Mouse (Mus musculus): ENCODE data around the gene Spint4.

The Spint4 gene

GRCm38 (mm10) chr2:164733259-164733658 lies 35.0 kb downstream of the Spint4 start:
- DNase-seq (ENCODE audit: low read depth, low spot score), result no peak

- DNase-seq (ENCODE audit: low read depth, low spot score), result no peak
Measured at GRCm38 (mm10) chr2:164734839-164735238, 36.5 kb downstream of the Spint4 start.

GRCm38 (mm10) chr2:164735446-164735845 lies 37.1 kb downstream of the Spint4 start:
- DNase-seq (ENCODE audit: low read depth, low spot score), result no peak

GRCm38 (mm10) chr2:164737377-164738090 lies 39.2 kb downstream of the Spint4 start:
- DNase-seq (ENCODE audit: low read depth, low spot score), result no peak

GRCm38 (mm10) chr2:164739876-164740275 lies 41.6 kb downstream of the Spint4 start:
- no peak for DNase-seq (ENCODE audit: low read depth, low spot score)

- no peak for DNase-seq (ENCODE audit: low read depth, low spot score)
Measured at GRCm38 (mm10) chr2:164744987-164745386, 46.7 kb downstream of the Spint4 start.

GRCm38 (mm10) chr2:164745843-164746479 lies 47.7 kb downstream of the Spint4 start, which contains the start of the genes Wfdc3 and Dnttip1:
Wfdc3 (minus strand) TSS chr2:164745931.
Dnttip1 (plus strand) TSS chr2:164745983.
- DNase-seq (ENCODE audit: low read depth, low spot score), result peak; percentile 83

GRCm38 (mm10) chr2:164746693-164747092 lies 48.4 kb downstream of the Spint4 start:
- DNase-seq (ENCODE audit: low read depth, low spot score), result no peak

GRCm38 (mm10) chr2:164748191-164748590 lies 49.9 kb downstream of the Spint4 start:
- no peak for DNase-seq (ENCODE audit: low read depth, low spot score)

GRCm38 (mm10) chr2:164748991-164749390 lies 50.7 kb downstream of the Spint4 start:
- DNase-seq (ENCODE audit: low read depth, low spot score), result no peak

Measured in WW6 (cell line).